Mouse (Mus musculus) olfactory bulb, adult 2 months (tissue): ENCODE measurements around the gene Ppdpf. TPM values are rescaled to one million over a fixed set of nuclear protein-coding genes. Genes with fewer than 3 reads are reported as not detected.
A peak's percentile ranks its signal among the peaks of the same experiment; 100 is the strongest.

ENCODE experiments used
- H3K27ac ChIP-seq: fragments of 200-500 bp; 2 replicates; pipeline ENCODE4 v1.5.1; 2012; ENCODE audit warnings: low read depth, low read length; ENCODE audit not compliant: insufficient read depth
- H3K4me1 ChIP-seq: fragments of 200-500 bp; 2 replicates; pipeline ENCODE4 v1.6.1; 2012; ENCODE audit warnings: low read length; ENCODE audit not compliant: control insufficient read depth, insufficient read depth
- H3K4me3 ChIP-seq: fragments of 200-500 bp; 2 replicates; pipeline ENCODE4 v1.5.1; 2012; ENCODE audit warnings: mild to moderate bottlenecking, low read depth, low read length, moderate library complexity; ENCODE audit not compliant: insufficient read depth
- CTCF ChIP-seq: fragments of 200-500 bp; IDR thresholded peaks from 2 replicates; pipeline ENCODE4 v1.5.1; 2012; ENCODE audit warnings: low read depth, mild to moderate bottlenecking, low read length, moderate library complexity; ENCODE audit not compliant: insufficient read depth
- POLR2A ChIP-seq: fragments of 200-500 bp; IDR thresholded peaks from 2 replicates; pipeline ENCODE4 v1.6.1; 2012; ENCODE audit warnings: mild to moderate bottlenecking, low read depth, low read length, moderate library complexity; ENCODE audit not compliant: insufficient read depth
- WGBS: fragments of 180-500 bp; shearing (Covaris S2); methylation state at CpG from one replicate; pipeline ENCODE4 v1.1.7; 2018; 5-methylcytosine and 5-hydroxymethylcytosine counted together
- polyA plus RNA-seq: library from polyadenylated mRNA; stranded (reverse); fragments of >200 nt; gene quantifications from 2 replicates; pipeline ENCODE4 v1.2.4, GENCODE M21; 2012; ENCODE audit warnings: low replicate concordance; ENCODE audit not compliant: missing spikeins, insufficient read depth, insufficient read length

The Ppdpf gene
- polyA plus RNA-seq, 1 experiment, result not detected

DNA sequence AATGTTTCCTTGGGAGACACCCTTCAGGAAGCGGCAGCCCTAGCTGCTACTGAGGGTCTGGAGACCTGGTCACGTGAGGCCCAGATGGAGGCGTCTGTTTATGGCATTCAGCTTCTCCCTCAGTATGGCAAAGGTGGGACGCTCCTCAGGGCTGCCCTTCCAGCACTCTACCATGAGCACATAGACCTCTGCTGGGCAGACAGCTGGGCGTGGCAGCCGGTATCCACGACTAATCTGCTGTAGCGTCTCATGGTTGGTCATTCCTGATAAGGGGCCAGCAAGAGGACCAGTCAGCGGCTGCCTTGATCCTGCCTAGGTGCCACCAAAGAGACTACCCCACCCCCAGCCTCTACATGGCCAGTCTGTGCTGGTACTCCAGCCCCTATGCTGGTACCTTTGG lies 19.1 kb downstream of the Ppdpf start:
- Histone ChIP-seq H3K4me1 (no peaks in the 10 kb centered on the region), H3K27ac (no peak overlapping the region), H3K4me3 (no peak overlapping the region)
- TF ChIP-seq CTCF (no peak), POLR2A (no peak)
- WGBS, result 84% methylated on average over 9 of the region's 9 CpGs

DNA sequence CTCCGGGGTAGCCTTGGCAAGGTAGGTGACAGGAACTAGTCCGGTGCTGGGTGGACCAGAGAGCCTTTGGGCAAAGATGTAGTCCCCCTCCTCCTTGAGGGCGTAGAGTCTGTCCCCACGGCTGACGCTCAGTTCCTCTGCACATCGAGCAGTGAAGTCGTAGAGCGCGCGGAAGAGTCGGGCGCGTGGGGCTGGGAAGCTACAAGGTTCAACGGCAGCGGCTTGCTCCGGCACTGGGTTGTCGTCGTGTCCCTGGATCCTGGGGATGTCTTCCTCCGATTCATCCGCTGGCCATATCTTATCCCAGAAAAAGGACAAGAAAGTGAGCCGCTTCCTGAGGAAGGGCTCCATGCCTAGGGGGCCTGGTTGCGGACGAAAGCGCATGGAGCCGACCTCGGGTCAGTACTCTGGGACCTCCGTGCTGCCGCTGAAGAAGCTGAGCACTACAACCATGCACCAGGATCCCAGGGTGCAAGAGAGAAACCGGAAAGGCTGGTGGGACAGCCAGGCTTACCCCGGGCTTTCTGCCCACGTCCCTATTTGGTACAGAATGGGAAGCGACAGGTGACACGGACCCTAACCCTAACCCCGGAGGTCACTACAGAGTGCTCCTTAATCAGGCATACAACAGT lies 25.5 kb downstream of the Ppdpf start:
- TF ChIP-seq CTCF (no peak), POLR2A (no peak)
- Histone ChIP-seq H3K27ac (no peak overlapping the region), H3K4me3 (peak overlapping the region; percentile 23; the same call in 1 of the 2 replicates), H3K4me1 (peaks cover 13% of the 10 kb centered on the region)
- WGBS, result 5% methylated on average over 34 of the region's 34 CpGs

DNA sequence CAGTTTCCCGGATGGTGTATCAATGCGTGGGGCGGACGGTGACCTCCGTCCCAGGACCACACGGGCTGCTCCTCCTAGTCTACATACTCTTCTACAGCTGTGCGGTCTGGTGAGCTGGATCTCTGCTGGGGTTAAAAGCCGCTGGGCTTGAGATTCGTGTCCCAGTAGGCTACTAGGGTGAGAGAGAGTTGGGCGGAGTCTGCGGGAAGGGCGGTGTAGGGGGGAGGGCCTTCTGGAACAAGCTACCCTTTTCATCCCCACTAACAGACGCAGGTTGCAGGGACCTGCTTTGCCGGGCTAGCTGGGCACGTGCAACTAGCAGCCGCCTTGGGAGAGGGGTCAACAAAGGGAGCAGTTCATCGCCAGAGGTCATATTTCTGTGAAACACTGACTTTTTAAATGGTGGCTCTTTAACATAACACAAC lies 26.0 kb downstream of the Ppdpf start, which contains the start of gene Srms:
Gene Srms, minus strand, starts transcription at position 165 of the 425 bp plus-strand sequence.
- TF ChIP-seq CTCF, result no peak
- TF ChIP-seq POLR2A, result no peak
- Histone ChIP-seq H3K4me1 (peaks cover 13% of the 10 kb centered on the region), H3K4me3 (peak within 1 kb of the TSS; percentile 23; the same call in 1 of the 2 replicates), H3K27ac (no peak within 1 kb of the TSS)
- WGBS, result 7% methylated on average over 17 of the region's 17 CpGs

DNA sequence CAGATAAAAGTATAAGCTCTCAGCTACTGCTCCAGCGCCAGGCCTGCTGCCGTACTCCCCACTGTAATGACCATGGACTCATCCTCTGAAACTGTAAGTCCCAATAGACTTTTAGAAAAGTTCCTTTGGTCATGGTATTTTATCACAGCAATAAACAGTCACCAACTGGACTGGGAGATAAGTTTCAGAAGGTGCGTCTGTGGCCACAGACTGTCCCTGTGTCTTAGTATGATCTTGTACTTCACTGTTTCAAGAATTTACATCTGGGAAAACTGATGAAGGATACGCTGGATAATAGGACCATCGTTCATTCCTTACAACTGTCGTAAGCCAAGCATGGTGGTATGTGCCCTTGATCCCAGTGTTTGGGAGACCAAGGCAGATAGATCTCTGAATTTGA lies 29.0 kb downstream of the Ppdpf start:
- Histone ChIP-seq H3K4me1 (peaks cover 21% of the 10 kb centered on the region), H3K4me3 (no peak overlapping the region), H3K27ac (no peak overlapping the region)
- WGBS, result 97% methylated on average over 6 of the region's 6 CpGs
- TF ChIP-seq CTCF, result no peak
- no peak for TF ChIP-seq POLR2A

DNA sequence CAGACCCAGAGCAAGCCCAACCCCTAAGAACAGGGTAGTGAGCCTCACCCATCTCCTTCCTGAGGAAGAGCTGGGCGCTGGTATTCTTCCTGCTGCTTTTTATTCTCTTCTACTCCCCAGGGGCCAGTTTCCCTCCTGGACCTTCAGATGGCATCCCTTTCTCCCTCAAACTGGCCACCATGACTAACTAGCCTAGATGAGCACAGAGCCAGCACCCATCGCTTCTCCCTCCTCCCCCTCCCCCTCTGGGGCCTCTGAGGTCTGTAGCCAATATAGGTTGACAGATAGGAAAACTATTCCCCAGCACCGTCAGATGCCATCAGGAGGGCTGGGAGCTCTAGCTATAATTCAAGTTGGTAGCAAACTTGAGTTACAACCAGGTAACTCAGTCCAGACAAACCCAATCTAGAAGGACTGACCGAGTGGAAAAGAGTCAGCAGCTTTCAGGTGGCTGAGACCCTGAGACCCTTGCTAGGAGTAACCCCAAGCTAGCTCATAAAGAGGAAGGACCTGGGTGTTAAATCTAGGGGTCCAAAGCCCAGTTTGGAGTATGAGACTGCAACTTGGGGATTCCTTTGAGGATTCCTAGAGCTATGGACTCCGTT lies 31.9 kb downstream of the Ppdpf start:
- Histone ChIP-seq H3K4me3 (no peak overlapping the region), H3K4me1 (peaks cover 9% of the 10 kb centered on the region), H3K27ac (no peak overlapping the region)
- no peak for TF ChIP-seq CTCF
- 81% methylated on average over 5 of the region's 5 CpGs for WGBS

DNA sequence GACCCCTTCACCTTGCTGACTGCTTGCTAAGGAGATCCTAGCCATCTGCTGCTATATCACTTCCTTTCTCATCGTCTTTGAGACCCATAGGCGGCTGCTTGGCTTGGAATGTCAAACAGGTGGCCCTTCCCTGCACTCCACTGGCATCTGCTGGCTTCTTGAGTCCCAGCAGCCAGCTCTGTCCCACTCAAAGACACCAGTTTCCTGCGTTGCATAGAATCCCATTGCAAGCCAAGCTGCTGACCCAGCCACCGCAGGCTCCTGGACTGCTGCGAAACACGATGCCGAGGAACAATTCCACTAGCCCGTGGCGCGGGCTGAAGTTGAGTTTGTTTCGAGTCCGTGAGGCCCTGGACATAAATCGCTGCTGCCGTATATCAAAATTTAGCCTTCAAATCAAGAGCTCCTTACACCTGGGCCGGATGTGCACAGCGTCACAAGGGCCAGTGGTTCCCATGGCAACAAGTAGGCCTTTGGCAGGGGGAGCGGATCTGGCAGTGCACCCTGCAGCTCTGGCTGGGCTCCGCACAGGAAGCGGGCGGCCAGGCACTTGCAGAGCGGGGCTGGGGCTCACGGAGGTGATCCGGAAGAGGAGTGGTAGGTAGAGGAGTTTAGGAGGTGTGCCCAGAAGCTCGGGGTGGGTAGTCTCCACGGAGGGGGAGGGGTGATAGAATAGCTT lies 32.6 kb downstream of the Ppdpf start, which contains the start of gene Fndc11:
Gene Fndc11, plus strand, starts transcription at position 476 of the 679 bp plus-strand sequence.
- TF ChIP-seq CTCF (0 out of 2 replicates have a peak, but pooled peaks have one; percentile 16), POLR2A (no peak)
- no peak within 1 kb of the TSS for H3K27ac ChIP-seq
- H3K4me1 ChIP-seq, result peaks cover 9% of the 10 kb centered on the region
- WGBS, result 7% methylated on average over 25 of the region's 25 CpGs
- H3K4me3 ChIP-seq, result peak within 1 kb of the TSS; percentile 17

DNA sequence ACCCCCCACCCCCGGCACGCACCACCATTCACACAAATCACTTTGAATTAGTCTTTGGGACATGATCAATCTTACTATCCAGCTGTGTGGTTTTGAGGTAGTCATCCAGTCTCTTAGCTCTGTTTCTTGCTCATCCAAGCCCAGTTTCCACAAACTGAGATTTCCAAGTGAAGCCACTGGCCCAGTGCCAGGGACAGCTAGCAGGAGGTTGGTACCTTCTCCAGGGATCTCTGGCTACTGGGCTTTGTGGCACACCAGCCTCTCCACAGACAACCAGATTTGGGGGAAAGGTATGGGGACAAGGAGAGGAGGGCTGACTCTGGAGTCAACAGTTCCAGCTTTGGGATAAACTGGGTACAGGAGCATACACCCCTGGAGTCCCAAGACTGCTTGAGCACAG lies 33.3 kb downstream of the Ppdpf start:
- no peak overlapping the region for H3K4me3 ChIP-seq
- WGBS, result 44% methylated on average over 2 of the region's 2 CpGs
- TF ChIP-seq POLR2A (no peak), CTCF (no peak)

DNA sequence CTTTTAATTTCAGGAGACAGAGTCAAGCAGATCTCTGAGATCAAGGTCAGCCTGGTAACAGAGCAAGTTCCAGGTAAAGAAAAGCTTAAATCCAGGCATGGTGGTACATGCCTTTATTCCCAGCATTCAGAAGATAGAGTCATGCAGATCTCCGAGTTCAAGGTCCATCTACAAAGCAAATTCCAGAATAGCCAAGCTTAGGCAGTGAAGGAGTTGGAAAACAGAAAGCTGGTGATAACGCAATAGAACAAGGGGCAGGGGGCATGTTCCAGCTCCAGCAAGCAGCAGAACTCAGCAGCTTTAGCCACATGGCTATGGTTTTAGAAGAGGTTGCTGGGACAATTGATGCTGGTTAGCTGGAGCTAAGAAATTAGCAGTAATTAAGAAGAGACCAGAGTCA lies 37.9 kb downstream of the Ppdpf start:
- TF ChIP-seq POLR2A (no peak), CTCF (no peak)
- H3K4me3 ChIP-seq, result no peak overlapping the region
- WGBS, result 94% methylated on average over 2 of the region's 2 CpGs
- no peak overlapping the region for H3K27ac ChIP-seq
- H3K4me1 ChIP-seq, result peaks cover 2% of the 10 kb centered on the region; the same call in 1 of the 2 replicates

More for the DNA sequence above, 33.3 kb downstream of the Ppdpf start:
- Histone ChIP-seq H3K4me1 (peaks cover 9% of the 10 kb centered on the region), H3K27ac (no peak overlapping the region)

DNA sequence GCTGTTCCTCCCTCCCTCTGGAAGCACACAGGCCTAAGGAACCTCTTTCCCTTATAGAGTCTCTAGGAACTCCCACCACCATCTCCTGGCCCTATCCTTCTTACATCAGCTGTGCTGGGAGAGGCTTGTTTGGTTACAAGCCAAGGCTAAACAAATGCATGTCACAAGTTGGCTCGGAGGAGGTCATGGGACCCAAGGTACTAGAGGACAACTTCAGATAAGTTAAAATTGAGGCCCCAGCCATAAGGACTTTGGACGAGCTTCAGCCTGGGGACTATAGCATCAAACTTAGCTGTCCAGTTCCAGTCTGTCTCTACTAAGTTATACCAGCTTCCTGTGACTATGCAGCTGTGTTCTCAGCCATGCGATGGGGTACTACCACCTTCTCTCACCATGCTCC lies 40.1 kb downstream of the Ppdpf start:
- H3K4me3 ChIP-seq, result no peak overlapping the region
- TF ChIP-seq CTCF, result no peak
- no peak for TF ChIP-seq POLR2A
- WGBS, result 88% methylated on average over 3 of the region's 3 CpGs
- no peaks in the 10 kb centered on the region for H3K4me1 ChIP-seq
- no peak overlapping the region for H3K27ac ChIP-seq
